Mouse (Mus musculus): ENCODE data around the gene Inpp5b. TPM values are rescaled to one million over a fixed set of nuclear protein-coding genes. Genes with fewer than 3 reads are reported as not detected.

The Inpp5b gene
- polyA plus RNA-seq (2016; fragmentation: Nextera tagmentation; extraction: Ambion mirVana), result 24.2 and 26.8 TPM in 2 replicates

- no peaks in the 10 kb centered on the region for H3K9me3 ChIP-seq
- H3K4me1 ChIP-seq (replicated peaks), result peaks cover 25% of the 10 kb centered on the region
- WGBS, result 20% methylated on average over 25 of the region's 25 CpGs
- H3K36me3 ChIP-seq, result no peaks in the 10 kb centered on the region
- peak; percentile 74 for DNase-seq (ENCODE audit: low spot score)
- H3K27me3 ChIP-seq (ENCODE audit: insufficient read depth, poor library complexity, severe bottlenecking), result peaks cover 8% of the 10 kb centered on the region; the same call in 1 of the 2 replicates
- H3K27ac ChIP-seq, result peak within 1 kb of the TSS; percentile 86
- peak within 1 kb of the TSS; percentile 64 for H3K4me3 ChIP-seq
Measured at GRCm38 (mm10) chr4:124741376-124742343, at the start of gene Inpp5b. Inpp5b (plus strand) TSS chr4:124741850.

GRCm38 (mm10) chr4:124692416-124692861 lies 49.2 kb upstream of the Inpp5b start:
- Histone ChIP-seq H3K4me3 (peak overlapping the region; percentile 95), H3K27ac (peak overlapping the region; percentile 91; the same call in 1 of the 2 replicates), H3K27me3 (ENCODE audit: insufficient read depth, poor library complexity, severe bottlenecking) (peaks cover 21% of the 10 kb centered on the region), H3K9me3 (no peaks in the 10 kb centered on the region), H3K4me1 (replicated peaks) (peaks cover 33% of the 10 kb centered on the region), H3K36me3 (peaks cover 22% of the 10 kb centered on the region)
- WGBS, result 77% methylated on average over 3 of the region's 3 CpGs
- DNase-seq (ENCODE audit: low spot score), result no peak

- peak within 1 kb of the TSS; percentile 91 for H3K27ac ChIP-seq
- H3K4me1 ChIP-seq (replicated peaks), result peaks cover 33% of the 10 kb centered on the region
- peaks cover 24% of the 10 kb centered on the region for H3K27me3 ChIP-seq (ENCODE audit: insufficient read depth, poor library complexity, severe bottlenecking)
- H3K36me3 ChIP-seq, result peaks cover 14% of the 10 kb centered on the region
- H3K9me3 ChIP-seq, result no peaks in the 10 kb centered on the region
- H3K4me3 ChIP-seq, result peak within 1 kb of the TSS; percentile 95
- peak; percentile 89 for DNase-seq (ENCODE audit: low spot score)
- WGBS, result 1% methylated on average over 43 of the region's 43 CpGs
Measured at GRCm38 (mm10) chr4:124693135-124693894, 48.3 kb upstream of the Inpp5b start, which contains the start of gene Utp11. Utp11 (minus strand) TSS chr4:124693600.

GRCm38 (mm10) chr4:124694572-124694971 lies 47.1 kb upstream of the Inpp5b start:
- 81% methylated on average over 2 of the region's 2 CpGs for WGBS
- no peak for DNase-seq (ENCODE audit: low spot score)
- Histone ChIP-seq H3K36me3 (peaks cover 1% of the 10 kb centered on the region), H3K27ac (no peak overlapping the region), H3K9me3 (no peaks in the 10 kb centered on the region), H3K4me3 (no peak overlapping the region), H3K27me3 (ENCODE audit: insufficient read depth, poor library complexity, severe bottlenecking) (peaks cover 36% of the 10 kb centered on the region), H3K4me1 (replicated peaks) (peaks cover 38% of the 10 kb centered on the region)

GRCm38 (mm10) chr4:124695786-124696516 lies 45.7 kb upstream of the Inpp5b start:
- H3K9me3 ChIP-seq, result no peaks in the 10 kb centered on the region
- H3K4me3 ChIP-seq, result peak overlapping the region; percentile 9; the same call in 1 of the 2 replicates
- peaks cover 50% of the 10 kb centered on the region for H3K4me1 ChIP-seq (replicated peaks)
- no peak overlapping the region for H3K27ac ChIP-seq
- peaks cover 44% of the 10 kb centered on the region for H3K27me3 ChIP-seq (ENCODE audit: insufficient read depth, poor library complexity, severe bottlenecking)
- DNase-seq (ENCODE audit: low spot score), result no peak
- WGBS, result 14% methylated on average over 18 of the region's 18 CpGs
- no peaks in the 10 kb centered on the region for H3K36me3 ChIP-seq

- WGBS, result 5% methylated on average over 6 of the region's 6 CpGs
- peaks cover 62% of the 10 kb centered on the region for H3K4me1 ChIP-seq (replicated peaks)
- H3K4me3 ChIP-seq, result peak overlapping the region; percentile 91
- H3K27me3 ChIP-seq (ENCODE audit: insufficient read depth, poor library complexity, severe bottlenecking), result peaks cover 68% of the 10 kb centered on the region
- peak overlapping the region; percentile 89; the same call in 1 of the 2 replicates for H3K27ac ChIP-seq
- no peaks in the 10 kb centered on the region for H3K9me3 ChIP-seq
- DNase-seq (ENCODE audit: low spot score), result no peak
- no peaks in the 10 kb centered on the region for H3K36me3 ChIP-seq
Measured at GRCm38 (mm10) chr4:124699791-124700190, 41.9 kb upstream of the Inpp5b start.

- Histone ChIP-seq H3K27ac (peak within 1 kb of the TSS; percentile 89), H3K9me3 (no peaks in the 10 kb centered on the region), H3K4me1 (replicated peaks) (peaks cover 68% of the 10 kb centered on the region), H3K4me3 (peak within 1 kb of the TSS; percentile 91), H3K36me3 (no peaks in the 10 kb centered on the region), H3K27me3 (ENCODE audit: insufficient read depth, poor library complexity, severe bottlenecking) (peaks cover 64% of the 10 kb centered on the region)
- peak; percentile 80 for DNase-seq (ENCODE audit: low spot score)
- under 1% methylated on average over 54 of the region's 59 CpGs for WGBS
Measured at GRCm38 (mm10) chr4:124700248-124700971, 41.2 kb upstream of the Inpp5b start, which contains the start of gene Fhl3. Fhl3 (plus strand) TSS chr4:124700701.

- H3K4me1 ChIP-seq (replicated peaks), result peaks cover 69% of the 10 kb centered on the region
- 3% methylated on average over 22 of the region's 22 CpGs for WGBS
- H3K27ac ChIP-seq, result peak overlapping the region; percentile 89
- H3K9me3 ChIP-seq, result no peaks in the 10 kb centered on the region
- H3K36me3 ChIP-seq, result peaks cover 3% of the 10 kb centered on the region; the same call in 1 of the 2 replicates
- H3K4me3 ChIP-seq, result peak overlapping the region; percentile 91
- H3K27me3 ChIP-seq (ENCODE audit: insufficient read depth, poor library complexity, severe bottlenecking), result peaks cover 64% of the 10 kb centered on the region
- DNase-seq (ENCODE audit: low spot score), result peak; percentile 37
Measured at GRCm38 (mm10) chr4:124701052-124701845, 40.4 kb upstream of the Inpp5b start.

GRCm38 (mm10) chr4:124701916-124702315 lies 39.7 kb upstream of the Inpp5b start:
- Histone ChIP-seq H3K36me3 (peaks cover 4% of the 10 kb centered on the region; the same call in 1 of the 2 replicates), H3K27me3 (ENCODE audit: insufficient read depth, poor library complexity, severe bottlenecking) (peaks cover 66% of the 10 kb centered on the region), H3K27ac (peak overlapping the region; percentile 89), H3K4me1 (replicated peaks) (peaks cover 68% of the 10 kb centered on the region), H3K9me3 (no peaks in the 10 kb centered on the region), H3K4me3 (peak overlapping the region; percentile 91)
- whole genome bisulfite sequencing, result 35% methylated on average over 5 of the region's 5 CpGs
- DNase-seq (ENCODE audit: low spot score), result no peak

GRCm38 (mm10) chr4:124703406-124703805 lies 38.2 kb upstream of the Inpp5b start:
- H3K36me3 ChIP-seq, result peaks cover 10% of the 10 kb centered on the region; the same call in 1 of the 2 replicates
- peak overlapping the region; percentile 32; the same call in 1 of the 2 replicates for H3K4me3 ChIP-seq
- DNase-seq (ENCODE audit: low spot score), result no peak
- peaks cover 80% of the 10 kb centered on the region for H3K4me1 ChIP-seq (replicated peaks)
- H3K9me3 ChIP-seq, result no peaks in the 10 kb centered on the region
- WGBS, result 32% methylated on average over 2 of the region's 2 CpGs
- H3K27me3 ChIP-seq (ENCODE audit: insufficient read depth, poor library complexity, severe bottlenecking), result peaks cover 74% of the 10 kb centered on the region
- peak overlapping the region; percentile 89 for H3K27ac ChIP-seq
